Mouse (Mus musculus) liver, embryonic 16.5 days (tissue): ENCODE measurements around the gene Ppib. TPM values are rescaled to one million over a fixed set of nuclear protein-coding genes. Genes with fewer than 3 reads are reported as not detected.

Experiments
- ATAC-seq: fragments of 200-750 bp; cut with Nextera tagmentation; 2 replicates; pipeline ENCODE4 v1.8.0; 2017; ENCODE audit warnings: low read depth, mild to moderate bottlenecking, moderate number of reproducible peaks, moderate library complexity
- H3K27ac ChIP-seq: fragments of 300-500 bp; sonication (generic); 2 replicates; pipeline ENCODE4 v1.5.1; 2014; ENCODE audit warnings: mild to moderate bottlenecking, low read length
- H3K27me3 ChIP-seq: fragments of 300-500 bp; sonication (generic); 2 replicates; pipeline ENCODE4 v1.6.1; 2014; ENCODE audit warnings: low read depth, low read length, mixed read lengths; ENCODE audit not compliant: control insufficient read depth, insufficient read depth
- H3K36me3 ChIP-seq: fragments of 300-500 bp; sonication (generic); 2 replicates; pipeline ENCODE4 v1.6.1; 2014; ENCODE audit warnings: mild to moderate bottlenecking; ENCODE audit not compliant: control insufficient read depth, insufficient read depth
- H3K4me1 ChIP-seq: fragments of 300-500 bp; sonication (generic); 2 replicates; pipeline ENCODE4 v1.6.1; 2014; ENCODE audit warnings: low read depth, low read length, mixed read lengths; ENCODE audit not compliant: control insufficient read depth
- H3K4me2 ChIP-seq: fragments of 300-500 bp; sonication (generic); 2 replicates; pipeline ENCODE4 v1.6.1; 2014; ENCODE audit warnings: low read depth, low read length, mixed read lengths
- H3K4me3 ChIP-seq: fragments of 300-500 bp; sonication (generic); 2 replicates; pipeline ENCODE4 v1.5.1; 2014; ENCODE audit warnings: low read depth, mild to moderate bottlenecking, low read length
- H3K9ac ChIP-seq: fragments of 300-500 bp; sonication (generic); 2 replicates; pipeline ENCODE4 v1.6.1; 2014; ENCODE audit warnings: low read depth, low read length
- H3K9me3 ChIP-seq: fragments of 300-500 bp; sonication (generic); replicated peaks from 2 replicates; pipeline ENCODE4 v1.6.1; 2016; ENCODE audit warnings: low read length; ENCODE audit not compliant: control insufficient read depth
- WGBS: fragments of 180-500 bp; shearing (Covaris S2); extraction: QIAGEN DNeasy Blood & Tissue Kit; methylation state at CpG from one replicate; pipeline ENCODE4 v1.1.7; 2014; ENCODE audit not compliant: insufficient replicate concordance; 5-methylcytosine and 5-hydroxymethylcytosine counted together
- polyA plus RNA-seq: library from polyadenylated mRNA; unstranded; fragments of >200 nt; fragmentation: Nextera tagmentation; extraction: Ambion mirVana; gene quantifications from 2 replicates; pipeline ENCODE4 v1.2.1, GENCODE M21; 2015

Gene Ppib
- polyA plus RNA-seq, 1 experiment from 2014 or later: 412 TPM

DNA sequence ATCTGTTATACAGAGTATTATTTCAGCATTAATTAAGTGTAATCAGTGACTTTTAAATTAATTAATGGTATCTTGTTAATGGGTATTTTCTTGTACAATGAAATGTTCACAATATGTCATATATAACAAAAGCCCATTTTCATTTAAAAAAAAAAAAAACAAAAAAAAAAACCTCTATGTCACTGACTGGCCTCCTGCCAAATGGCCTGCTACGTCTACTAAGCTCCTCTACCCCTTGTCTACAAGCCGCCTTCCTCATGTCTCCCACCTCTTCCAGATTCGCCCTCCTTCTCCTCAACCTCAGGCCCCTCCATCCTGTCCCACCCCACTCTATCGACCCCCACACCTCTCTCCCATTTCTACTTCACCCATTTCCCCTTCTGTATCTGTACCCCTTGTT, 8.5 kb upstream of the Ppib start:
- H3K4me2 ChIP-seq: no peak overlapping the region
- H3K9ac ChIP-seq: no peak overlapping the region
- no peaks in the 10 kb centered on the region for H3K4me1 ChIP-seq
- 0 out of 2 replicates have a peak, but pooled peaks cover 2% of the 10 kb centered on the region for H3K9me3 ChIP-seq
- no peak overlapping the region for H3K27ac ChIP-seq
- WGBS: 52% methylated on average over 4 of the region's 4 CpGs
- H3K27me3 ChIP-seq: no peaks in the 10 kb centered on the region
- no peak overlapping the region for H3K4me3 ChIP-seq
- H3K36me3 ChIP-seq: no peaks in the 10 kb centered on the region
- no peak for ATAC-seq

DNA sequence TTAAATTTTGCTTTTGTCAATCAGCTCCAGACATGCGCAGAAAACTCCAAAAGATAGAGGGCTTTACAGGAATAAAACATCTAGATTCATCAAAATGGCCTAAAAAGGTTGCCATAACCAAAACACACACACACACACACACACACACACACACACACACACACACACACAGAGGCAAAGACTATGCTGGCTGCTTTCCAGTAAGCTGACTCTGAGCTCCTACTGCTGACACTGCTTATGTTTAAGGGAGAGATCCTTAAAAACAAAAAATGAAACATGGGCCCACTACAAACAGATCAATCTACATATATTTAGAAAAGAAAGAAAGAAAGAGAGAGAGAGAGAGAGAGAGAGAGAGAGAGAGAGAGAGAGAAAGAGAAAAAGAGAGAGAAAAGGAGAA, 7.3 kb upstream of the Ppib start:
- Histone ChIP-seq H3K9me3 (0 out of 2 replicates have a peak, but pooled peaks cover 2% of the 10 kb centered on the region), H3K27ac (no peak overlapping the region), H3K4me1 (no peaks in the 10 kb centered on the region), H3K27me3 (no peaks in the 10 kb centered on the region), H3K4me2 (no peak overlapping the region), H3K4me3 (no peak overlapping the region), H3K36me3 (no peaks in the 10 kb centered on the region), H3K9ac (no peak overlapping the region)
- 80% methylated on average over 1 of the region's 1 CpGs for WGBS
- no peak for ATAC-seq

- no peaks in the 10 kb centered on the region for H3K4me1 ChIP-seq
- no peak overlapping the region for H3K27ac ChIP-seq
- no peak overlapping the region for H3K4me2 ChIP-seq
- WGBS: 49% methylated on average over 1 of the region's 1 CpGs
- no peak for ATAC-seq
- H3K36me3 ChIP-seq: no peaks in the 10 kb centered on the region
- no peak overlapping the region for H3K9ac ChIP-seq
- no peaks in the 10 kb centered on the region for H3K27me3 ChIP-seq
- no peak overlapping the region for H3K4me3 ChIP-seq
- H3K9me3 ChIP-seq: 0 out of 2 replicates have a peak, but pooled peaks cover 2% of the 10 kb centered on the region
Observed at GRCm38 (mm10) chr9:66053620-66054019, 6.4 kb upstream of the Ppib start.

DNA sequence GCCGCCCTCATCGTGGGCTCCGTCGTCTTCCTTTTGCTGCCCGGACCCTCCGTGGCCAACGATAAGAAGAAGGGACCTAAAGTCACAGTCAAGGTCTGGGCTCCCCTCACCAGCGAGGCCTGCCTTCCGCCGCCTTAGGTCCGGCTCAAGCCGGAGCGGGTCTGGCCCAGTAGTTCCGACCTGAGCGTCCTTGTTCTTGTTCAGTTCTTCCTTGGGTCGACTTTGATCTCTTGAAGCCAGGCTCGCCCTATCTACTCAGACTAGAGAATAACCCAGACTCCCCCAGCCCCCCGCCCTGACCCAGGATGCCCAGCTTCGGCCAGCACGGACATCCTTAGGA, 256 bp downstream of the Ppib start:
- no peaks in the 10 kb centered on the region for H3K27me3 ChIP-seq
- ATAC-seq: peak; percentile 25
- WGBS: 0% methylated on average over 20 of the region's 20 CpGs
- peak overlapping the region; percentile 95 for H3K9ac ChIP-seq
- H3K9me3 ChIP-seq: no peaks in the 10 kb centered on the region
- H3K36me3 ChIP-seq: peaks cover 28% of the 10 kb centered on the region
- H3K27ac ChIP-seq: peak overlapping the region; percentile 88
- H3K4me2 ChIP-seq: peak overlapping the region; percentile 75
- peaks cover 19% of the 10 kb centered on the region for H3K4me1 ChIP-seq
- H3K4me3 ChIP-seq: peak overlapping the region; percentile 93

- H3K27me3 ChIP-seq: no peaks in the 10 kb centered on the region
- no peak for ATAC-seq
- H3K4me1 ChIP-seq: peaks cover 19% of the 10 kb centered on the region
- peak overlapping the region; percentile 88 for H3K27ac ChIP-seq
- H3K4me3 ChIP-seq: peak overlapping the region; percentile 93
- H3K9me3 ChIP-seq: no peaks in the 10 kb centered on the region
- WGBS: 19% methylated on average over 4 of the region's 4 CpGs
- H3K36me3 ChIP-seq: peaks cover 35% of the 10 kb centered on the region
- H3K4me2 ChIP-seq: peak overlapping the region; percentile 75
- peak overlapping the region; percentile 95 for H3K9ac ChIP-seq
Observed at GRCm38 (mm10) chr9:66060986-66061385, 964 bp downstream of the Ppib start.

DNA sequence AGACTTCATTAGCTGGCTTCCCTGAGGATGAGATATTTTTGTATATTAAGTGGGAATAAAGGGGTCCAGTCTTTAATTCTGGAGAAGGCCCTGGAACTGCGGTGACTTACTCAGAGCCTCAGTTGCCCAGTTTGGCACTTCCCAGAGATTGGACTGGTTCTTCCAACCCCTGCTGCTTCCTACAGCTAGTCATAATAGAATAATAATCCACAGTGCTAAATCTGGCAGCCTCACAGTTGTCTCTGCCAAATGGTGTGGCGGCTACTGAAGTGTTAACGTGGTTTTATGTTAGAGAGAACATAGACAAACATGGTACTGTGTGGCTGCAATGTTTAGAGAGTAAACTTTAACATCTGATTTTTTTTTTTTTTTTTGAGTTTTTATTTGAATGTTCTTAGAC, 1.6 kb downstream of the Ppib start:
- H3K27ac ChIP-seq: peak overlapping the region; percentile 88; the same call in 1 of the 2 replicates
- ATAC-seq: no peak
- 80% methylated on average over 3 of the region's 3 CpGs for WGBS
- peak overlapping the region; percentile 93 for H3K4me3 ChIP-seq
- no peaks in the 10 kb centered on the region for H3K27me3 ChIP-seq
- no peaks in the 10 kb centered on the region for H3K9me3 ChIP-seq
- peaks cover 42% of the 10 kb centered on the region for H3K36me3 ChIP-seq
- peak overlapping the region; percentile 75 for H3K4me2 ChIP-seq
- peaks cover 19% of the 10 kb centered on the region for H3K4me1 ChIP-seq
- H3K9ac ChIP-seq: peak overlapping the region; percentile 95

DNA sequence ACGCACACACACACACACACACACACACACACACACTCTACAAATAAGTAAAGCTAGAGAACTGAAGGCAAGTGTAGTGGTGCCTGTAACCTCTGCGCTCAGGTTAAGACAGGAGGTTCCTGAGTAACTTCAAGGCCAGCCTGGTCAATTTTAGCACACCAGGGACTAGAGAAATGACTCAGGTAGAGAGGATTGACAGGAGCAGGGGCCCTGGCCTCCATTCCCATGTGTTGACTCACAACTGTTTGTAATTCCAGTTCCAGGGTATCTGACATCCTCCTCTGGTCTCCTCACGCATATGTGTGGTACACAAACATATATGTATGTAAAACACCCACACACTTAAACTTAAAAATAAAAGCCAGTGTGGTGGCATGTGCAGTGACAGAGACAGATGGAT, 3.4 kb downstream of the Ppib start:
- H3K27ac ChIP-seq: no peak overlapping the region

DNA sequence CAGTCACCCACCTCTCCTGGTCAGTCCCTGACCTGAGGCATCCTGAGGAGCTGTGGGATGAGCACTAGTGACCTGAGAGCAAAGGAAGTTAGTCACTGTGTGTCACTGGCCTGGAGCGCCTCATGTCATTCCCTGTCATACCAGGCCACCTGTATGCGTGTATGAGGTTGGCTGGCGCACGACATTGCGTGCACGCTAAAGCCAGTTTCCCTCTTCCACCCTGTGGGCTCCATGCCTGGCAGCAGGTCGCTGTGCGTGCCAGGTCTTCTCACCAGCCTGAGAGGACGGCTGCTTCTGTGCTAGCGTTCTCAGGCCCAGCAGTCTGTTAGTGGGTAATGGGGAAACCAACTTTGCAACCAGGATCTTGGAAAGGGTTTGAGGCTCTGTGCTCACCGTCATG, 4.3 kb downstream of the Ppib start:
- no peaks in the 10 kb centered on the region for H3K9me3 ChIP-seq
- peaks cover 9% of the 10 kb centered on the region for H3K27me3 ChIP-seq
- H3K36me3 ChIP-seq: peaks cover 51% of the 10 kb centered on the region
- ATAC-seq: no peak
- 93% methylated on average over 11 of the region's 11 CpGs for WGBS
- H3K4me3 ChIP-seq: no peak overlapping the region
- H3K4me1 ChIP-seq: peaks cover 24% of the 10 kb centered on the region
- H3K9ac ChIP-seq: no peak overlapping the region
- no peak overlapping the region for H3K4me2 ChIP-seq
- no peak overlapping the region for H3K27ac ChIP-seq

More for the DNA sequence above, 3.4 kb downstream of the Ppib start:
- peaks cover 27% of the 10 kb centered on the region for H3K4me1 ChIP-seq
- H3K4me3 ChIP-seq: no peak overlapping the region
- H3K27me3 ChIP-seq: peaks cover 1% of the 10 kb centered on the region
- H3K9me3 ChIP-seq: no peaks in the 10 kb centered on the region
- peaks cover 51% of the 10 kb centered on the region for H3K36me3 ChIP-seq
- 83% methylated on average over 3 of the region's 3 CpGs for WGBS
- no peak for ATAC-seq
- no peak overlapping the region for H3K4me2 ChIP-seq
- no peak overlapping the region for H3K9ac ChIP-seq

GRCm38 (mm10) chr9:66066791-66067190, 6.8 kb downstream of the Ppib start:
- no peak overlapping the region for H3K4me2 ChIP-seq
- H3K9ac ChIP-seq: no peak overlapping the region
- H3K27me3 ChIP-seq: peaks cover 10% of the 10 kb centered on the region
- H3K36me3 ChIP-seq: peaks cover 51% of the 10 kb centered on the region
- no peak overlapping the region for H3K4me3 ChIP-seq
- H3K9me3 ChIP-seq: no peaks in the 10 kb centered on the region
- WGBS: 93% methylated on average over 3 of the region's 3 CpGs
- no peak for ATAC-seq
- no peak overlapping the region for H3K27ac ChIP-seq
- H3K4me1 ChIP-seq: peaks cover 27% of the 10 kb centered on the region
